Mouse (Mus musculus) heart, embryonic 15.5 days (tissue): ENCODE results near the gene 4930447C04Rik. TPM values are rescaled to one million over a fixed set of nuclear protein-coding genes. Genes with fewer than 3 reads are reported as not detected.

Source experiments
- ATAC-seq: fragments of 200-750 bp; cut with Nextera tagmentation; replicated peaks from 2 replicates; pipeline ENCODE4 v1.8.0; 2017; ENCODE audit warnings: low read depth, moderate TSS enrichment; ENCODE audit not compliant: insufficient number of reproducible peaks, insufficient read depth, low FRiP score
- H3K27ac ChIP-seq: fragments of 300-500 bp; sonication (generic); 2 replicates; pipeline ENCODE4 v1.5.1; 2015; ENCODE audit warnings: mild to moderate bottlenecking, inconsistent platforms
- H3K27me3 ChIP-seq: fragments of 300-500 bp; sonication (generic); 2 replicates; pipeline ENCODE4 v1.6.1; 2015; ENCODE audit warnings: inconsistent platforms
- H3K36me3 ChIP-seq: fragments of 300-500 bp; sonication (generic); 2 replicates; pipeline ENCODE4 v1.6.1; 2015; ENCODE audit warnings: mild to moderate bottlenecking, inconsistent platforms
- H3K4me1 ChIP-seq: fragments of 300-500 bp; sonication (generic); replicated peaks from 2 replicates; pipeline ENCODE4 v1.6.1; 2015; ENCODE audit warnings: inconsistent platforms
- H3K4me2 ChIP-seq: fragments of 300-500 bp; sonication (generic); 2 replicates; pipeline ENCODE4 v1.6.1; 2015; ENCODE audit warnings: inconsistent platforms, mild to moderate bottlenecking, moderate library complexity
- H3K4me3 ChIP-seq: fragments of 300-500 bp; sonication (generic); 2 replicates; pipeline ENCODE4 v1.5.1; 2015; ENCODE audit warnings: mild to moderate bottlenecking, inconsistent platforms
- H3K9ac ChIP-seq: fragments of 300-500 bp; sonication (generic); 2 replicates; pipeline ENCODE4 v1.6.1; 2015; ENCODE audit warnings: mild to moderate bottlenecking, inconsistent platforms
- H3K9me3 ChIP-seq: fragments of 300-500 bp; sonication (generic); replicated peaks from 2 replicates; pipeline ENCODE4 v1.6.1; 2016; ENCODE audit warnings: inconsistent platforms
- WGBS: fragments of 180-500 bp; shearing (Covaris S2); methylation state at CpG from one replicate; pipeline ENCODE4 v1.1.7; 2015; ENCODE audit warnings: mixed read lengths; 5-methylcytosine and 5-hydroxymethylcytosine counted together
- polyA plus RNA-seq: library from polyadenylated mRNA; unstranded; fragments of >200 nt; fragmentation: Nextera tagmentation; extraction: Ambion mirVana; gene quantifications from 2 replicates; pipeline ENCODE4 v1.2.1, GENCODE M21; 2015

The 4930447C04Rik gene
- polyA plus RNA-seq, 1 experiment from 2014 or later, result 1.9 TPM

- no peak for ATAC-seq
- WGBS, result 40% methylated on average over 13 of the region's 13 CpGs
- H3K4me2 ChIP-seq, result no peak overlapping the region
- peaks cover 6% of the 10 kb centered on the region for H3K4me1 ChIP-seq
- H3K9ac ChIP-seq, result no peak overlapping the region
- H3K9me3 ChIP-seq, result no peaks in the 10 kb centered on the region
- no peak overlapping the region for H3K27ac ChIP-seq
- no peaks in the 10 kb centered on the region for H3K36me3 ChIP-seq
- H3K27me3 ChIP-seq, result peaks cover 65% of the 10 kb centered on the region
- no peak overlapping the region for H3K4me3 ChIP-seq
These were observed 87.0 kb downstream of the 4930447C04Rik start for GRCm38 (mm10) chr12:72853406-72854076.

GRCm38 (mm10) chr12:72852264-72852663 is 88.3 kb downstream of the 4930447C04Rik start:
- peaks cover 73% of the 10 kb centered on the region for H3K27me3 ChIP-seq

GRCm38 (mm10) chr12:72850146-72850545 is 90.4 kb downstream of the 4930447C04Rik start:
- peaks cover 6% of the 10 kb centered on the region for H3K4me1 ChIP-seq
- WGBS, result 44% methylated on average over 9 of the region's 9 CpGs
- no peak overlapping the region for H3K4me2 ChIP-seq
- peaks cover 73% of the 10 kb centered on the region for H3K27me3 ChIP-seq
- H3K9ac ChIP-seq, result no peak overlapping the region
- H3K9me3 ChIP-seq, result no peaks in the 10 kb centered on the region
- H3K4me3 ChIP-seq, result no peak overlapping the region
- H3K36me3 ChIP-seq, result no peaks in the 10 kb centered on the region
- no peak overlapping the region for H3K27ac ChIP-seq
- ATAC-seq, result no peak

More at GRCm38 (mm10) chr12:72852264-72852663, 88.3 kb downstream of the 4930447C04Rik start:
- Histone ChIP-seq H3K4me3 (no peak overlapping the region), H3K36me3 (no peaks in the 10 kb centered on the region), H3K4me2 (no peak overlapping the region), H3K9me3 (no peaks in the 10 kb centered on the region), H3K4me1 (peaks cover 6% of the 10 kb centered on the region), H3K27ac (no peak overlapping the region), H3K9ac (no peak overlapping the region)
- no peak for ATAC-seq
- WGBS, result 72% methylated on average over 6 of the region's 6 CpGs

- peaks cover 8% of the 10 kb centered on the region for H3K4me1 ChIP-seq
- WGBS, result 26% methylated on average over 7 of the region's 7 CpGs
- no peaks in the 10 kb centered on the region for H3K9me3 ChIP-seq
- ATAC-seq, result no peak
- no peak overlapping the region for H3K27ac ChIP-seq
- no peak overlapping the region for H3K4me3 ChIP-seq
- H3K36me3 ChIP-seq, result no peaks in the 10 kb centered on the region
- peaks cover 52% of the 10 kb centered on the region for H3K27me3 ChIP-seq
- no peak overlapping the region for H3K4me2 ChIP-seq
- H3K9ac ChIP-seq, result no peak overlapping the region
These were observed 92.8 kb downstream of the 4930447C04Rik start for GRCm38 (mm10) chr12:72847725-72848124.

- H3K27ac ChIP-seq, result no peak overlapping the region
- H3K9me3 ChIP-seq, result no peaks in the 10 kb centered on the region
- no peak overlapping the region for H3K4me3 ChIP-seq
- no peak for ATAC-seq
- H3K27me3 ChIP-seq, result peaks cover 46% of the 10 kb centered on the region
- H3K4me1 ChIP-seq, result peaks cover 8% of the 10 kb centered on the region
- 41% methylated on average over 10 of the region's 10 CpGs for WGBS
- H3K36me3 ChIP-seq, result no peaks in the 10 kb centered on the region
- no peak overlapping the region for H3K9ac ChIP-seq
- H3K4me2 ChIP-seq, result no peak overlapping the region
These were observed 94.6 kb downstream of the 4930447C04Rik start for GRCm38 (mm10) chr12:72845946-72846345.

GRCm38 (mm10) chr12:72843973-72844620 is 96.5 kb downstream of the 4930447C04Rik start:
- 16% methylated on average over 12 of the region's 12 CpGs for WGBS
- Histone ChIP-seq H3K27ac (peak overlapping the region; percentile 53), H3K27me3 (peaks cover 33% of the 10 kb centered on the region), H3K36me3 (no peaks in the 10 kb centered on the region), H3K4me2 (peak overlapping the region; percentile 60), H3K4me1 (peaks cover 8% of the 10 kb centered on the region), H3K9ac (no peak overlapping the region), H3K9me3 (no peaks in the 10 kb centered on the region), H3K4me3 (peak overlapping the region; percentile 34)
- peak; percentile 84 for ATAC-seq

- no peaks in the 10 kb centered on the region for H3K36me3 ChIP-seq
- no peaks in the 10 kb centered on the region for H3K9me3 ChIP-seq
- WGBS, result 79% methylated on average over 4 of the region's 4 CpGs
- ATAC-seq, result no peak
- H3K27ac ChIP-seq, result peak overlapping the region; percentile 53; the same call in 1 of the 2 replicates
- H3K9ac ChIP-seq, result no peak overlapping the region
- H3K4me1 ChIP-seq, result peaks cover 8% of the 10 kb centered on the region
- H3K4me2 ChIP-seq, result peak overlapping the region; percentile 60
- peaks cover 29% of the 10 kb centered on the region for H3K27me3 ChIP-seq
- peak overlapping the region; percentile 34; the same call in 1 of the 2 replicates for H3K4me3 ChIP-seq
These were observed 97.0 kb downstream of the 4930447C04Rik start for GRCm38 (mm10) chr12:72843555-72843954.

GRCm38 (mm10) chr12:72843135-72843534 is 97.4 kb downstream of the 4930447C04Rik start:
- no peak overlapping the region for H3K27ac ChIP-seq
- WGBS, result 86% methylated on average over 4 of the region's 4 CpGs
- H3K4me3 ChIP-seq, result no peak overlapping the region
- no peaks in the 10 kb centered on the region for H3K36me3 ChIP-seq
- H3K4me1 ChIP-seq, result peaks cover 8% of the 10 kb centered on the region
- ATAC-seq, result no peak
- no peak overlapping the region for H3K9ac ChIP-seq
- no peaks in the 10 kb centered on the region for H3K9me3 ChIP-seq
- no peak overlapping the region for H3K4me2 ChIP-seq
- peaks cover 25% of the 10 kb centered on the region for H3K27me3 ChIP-seq

- ATAC-seq, result no peak
- Histone ChIP-seq H3K4me3 (no peak overlapping the region), H3K4me1 (peaks cover 8% of the 10 kb centered on the region), H3K4me2 (no peak overlapping the region), H3K27ac (no peak overlapping the region), H3K36me3 (no peaks in the 10 kb centered on the region), H3K9ac (no peak overlapping the region), H3K27me3 (peaks cover 11% of the 10 kb centered on the region; the same call in 1 of the 2 replicates), H3K9me3 (no peaks in the 10 kb centered on the region)
- WGBS, result 81% methylated on average over 1 of the region's 1 CpGs
These were observed 99.1 kb downstream of the 4930447C04Rik start for GRCm38 (mm10) chr12:72841500-72841899.

GRCm38 (mm10) chr12:72837302-72837701 is 103.3 kb downstream of the 4930447C04Rik start:
- 68% methylated on average over 4 of the region's 4 CpGs for WGBS
- no peak for ATAC-seq

GRCm38 (mm10) chr12:72835518-72836015 is 105.0 kb downstream of the 4930447C04Rik start:
- no peak overlapping the region for H3K4me3 ChIP-seq
- H3K4me2 ChIP-seq, result no peak overlapping the region
- 71% methylated on average over 8 of the region's 8 CpGs for WGBS

More at GRCm38 (mm10) chr12:72837302-72837701, 103.3 kb downstream of the 4930447C04Rik start:
- Histone ChIP-seq H3K9me3 (no peaks in the 10 kb centered on the region), H3K27ac (no peak overlapping the region), H3K4me2 (no peak overlapping the region), H3K4me1 (no peaks in the 10 kb centered on the region), H3K36me3 (no peaks in the 10 kb centered on the region), H3K4me3 (no peak overlapping the region), H3K27me3 (peaks cover 9% of the 10 kb centered on the region), H3K9ac (no peak overlapping the region)

More at GRCm38 (mm10) chr12:72835518-72836015, 105.0 kb downstream of the 4930447C04Rik start:
- no peak overlapping the region for H3K9ac ChIP-seq
- H3K4me1 ChIP-seq, result peaks cover 8% of the 10 kb centered on the region; the same call in 1 of the 2 replicates
- ATAC-seq, result no peak
- H3K27me3 ChIP-seq, result peaks cover 19% of the 10 kb centered on the region
- H3K27ac ChIP-seq, result no peak overlapping the region
- H3K9me3 ChIP-seq, result no peaks in the 10 kb centered on the region
- no peaks in the 10 kb centered on the region for H3K36me3 ChIP-seq
